Mouse (Mus musculus): Measurements from ENCODE around the gene Dennd1b. TPM values are rescaled to one million over a fixed set of nuclear protein-coding genes. Genes with fewer than 3 reads are reported as not detected.

Gene Dennd1b
- total and polyA plus RNA-seq, 3 experiments: 8.0 to 8.9 (median 8.0) TPM

DNA sequence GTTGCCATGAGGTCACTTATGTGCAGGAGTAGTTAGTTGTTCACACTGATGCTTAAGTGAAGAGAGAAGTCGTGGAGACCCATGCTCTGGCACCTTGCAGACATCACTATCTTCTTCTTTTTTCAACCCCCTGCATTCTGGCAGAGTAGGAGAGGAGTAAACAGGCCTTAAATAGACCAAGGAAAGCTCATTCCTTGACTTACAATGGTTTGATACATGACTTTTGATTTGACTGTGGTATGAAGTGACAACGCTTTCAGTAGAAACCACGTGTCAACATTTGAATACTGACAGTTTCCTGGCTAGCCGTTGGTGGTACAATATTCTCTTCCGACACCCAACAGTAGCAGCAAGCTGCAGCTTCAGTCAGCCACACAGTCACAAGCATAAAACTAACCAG lies 8.3 kb upstream of the Dennd1b start:
- Histone ChIP-seq H3K4me2 (ENCODE audit: insufficient read depth, low read depth, poor library complexity, severe bottlenecking) (no peak overlapping the region), H3K9me3 (replicated peaks; ENCODE audit: low read length) (no peaks in the 10 kb centered on the region), H3K27ac (ENCODE audit: insufficient read depth, low read depth) (no peak overlapping the region), H3K4me1 (ENCODE audit: control insufficient read depth in 1 of 2, insufficient read depth in 2 of 2) (peaks cover 7 to 24% of the 10 kb centered on the region in 2 experiments), H3K36me3 (replicated peaks in 1 of 2; ENCODE audit: control insufficient read depth in 1 of 2, insufficient read depth in 1 of 2, low read length in 1 of 2) (no peaks in the 10 kb centered on the region), H3K9ac (ENCODE audit: insufficient read depth, low read depth) (no peak overlapping the region), H3K79me2 (replicated peaks; ENCODE audit: control insufficient read depth, extremely low read depth, insufficient read depth, poor library complexity, severe bottlenecking) (no peaks in the 10 kb centered on the region), H3K27me3 (replicated peaks) (no peaks in the 10 kb centered on the region), H3K4me3 (replicated peaks in 1 of 3; ENCODE audit: low read depth in 2 of 3, low read length in 2 of 3, poor library complexity in 1 of 3) (no peak overlapping the region)
- in situ Hi-C loops (cut with MboI; ENCODE audit: low pct_ligation_motif_present, low pct_unique_long_range_greater_than_20kb, low sequenced_read_pairs) (no loop called here), dilution Hi-C loops (cut with MboI; ENCODE audit: extremely low pct_ligation_motif_present, extremely low pct_unique_long_range_greater_than_20kb, low sequenced_read_pairs) (no loop called here)
- peak; percentile 53; the same call in 1 of the 2 replicates for TF ChIP-seq MAX (IDR thresholded peaks at IDR 0.05; ENCODE audit: low read length)
- no peak for TF ChIP-seq TBP (conservative IDR thresholded peaks at IDR 0.05; ENCODE audit: low read depth, low read length)
- no peak for TF ChIP-seq CHD2 (IDR thresholded peaks at IDR 0.05; ENCODE audit: low read length)
- TF ChIP-seq IRF4 (IDR thresholded peaks at IDR 0.05; ENCODE audit: low read depth, low read length): no peak
- no peak for TF ChIP-seq JUN (IDR thresholded peaks at IDR 0.05; ENCODE audit: insufficient read depth, low read depth, low read length)
- TF ChIP-seq USF1 (IDR thresholded peaks at IDR 0.05; ENCODE audit: low read depth, low read length): no peak
- no peak for TF ChIP-seq NELFE (IDR thresholded peaks at IDR 0.05; ENCODE audit: low read depth, low read length)
- TF ChIP-seq MYC (IDR thresholded peaks at IDR 0.05; ENCODE audit: low read depth, low read length): no peak
- DNase-seq (ENCODE audit: extremely low read depth): no peak

- no peak for DNase-seq (ENCODE audit: extremely low read depth)
- no peak overlapping the region for H3K4me3 ChIP-seq (replicated peaks in 1 of 3; ENCODE audit: low read depth in 2 of 3, low read length in 2 of 3, poor library complexity in 1 of 3)
- no peaks in the 10 kb centered on the region for H3K27me3 ChIP-seq (replicated peaks)
- no peak for TF ChIP-seq JUND (conservative IDR thresholded peaks at IDR 0.05; ENCODE audit: low read depth, low read length)
- TF ChIP-seq CTCF (conservative IDR thresholded peaks at IDR 0.05 in 1 of 2, IDR thresholded peaks at IDR 0.05 in 1 of 2; ENCODE audit: low read depth in 2 of 2, low read length in 2 of 2): no peak
- no peak for TF ChIP-seq NRF1 (IDR thresholded peaks at IDR 0.05; ENCODE audit: low read depth, low read length)
- TF ChIP-seq UBTF (IDR thresholded peaks at IDR 0.05; ENCODE audit: low read depth, low read length): no peak
- TF ChIP-seq RAD21 (IDR thresholded peaks at IDR 0.05; ENCODE audit: low read depth, low read length): no peak
- TF ChIP-seq BHLHE40 (IDR thresholded peaks at IDR 0.05; ENCODE audit: low read depth, low read length): no peak
- TF ChIP-seq GABPA (IDR thresholded peaks at IDR 0.05; ENCODE audit: insufficient replicate concordance, low read depth, low read length): no peak
- TF ChIP-seq HCFC1 (IDR thresholded peaks at IDR 0.05; ENCODE audit: low read depth, low read length): no peak
- no peak for TF ChIP-seq EP300 (IDR thresholded peaks at IDR 0.05; ENCODE audit: low read length)
- TF ChIP-seq MAX (IDR thresholded peaks at IDR 0.05; ENCODE audit: low read length): no peak
- no peak for TF ChIP-seq IRF4 (IDR thresholded peaks at IDR 0.05; ENCODE audit: low read depth, low read length)
- no peak for TF ChIP-seq ZMIZ1 (IDR thresholded peaks at IDR 0.05; ENCODE audit: low read depth, low read length)
- TF ChIP-seq MYC (IDR thresholded peaks at IDR 0.05; ENCODE audit: low read depth, low read length): no peak
- TF ChIP-seq KAT2A (IDR thresholded peaks at IDR 0.05; ENCODE audit: insufficient replicate concordance, low read length): no peak
- TF ChIP-seq ZKSCAN1 (IDR thresholded peaks at IDR 0.05; ENCODE audit: borderline replicate concordance, low read depth, low read length): no peak
- no peak for TF ChIP-seq USF1 (IDR thresholded peaks at IDR 0.05; ENCODE audit: low read depth, low read length)
- no peak for TF ChIP-seq USF2 (conservative IDR thresholded peaks at IDR 0.05; ENCODE audit: low read depth, low read length)
- TF ChIP-seq ZNF384 (IDR thresholded peaks at IDR 0.05; ENCODE audit: low read depth, low read length): no peak
- no peaks in the 10 kb centered on the region for H3K79me2 ChIP-seq (replicated peaks; ENCODE audit: control insufficient read depth, extremely low read depth, insufficient read depth, poor library complexity, severe bottlenecking)
- in situ Hi-C loops (cut with MboI; ENCODE audit: low pct_ligation_motif_present, low pct_unique_long_range_greater_than_20kb, low sequenced_read_pairs) (no loop called here), dilution Hi-C loops (cut with MboI; ENCODE audit: extremely low pct_ligation_motif_present, extremely low pct_unique_long_range_greater_than_20kb, low sequenced_read_pairs) (no loop called here)
- no peak overlapping the region for H3K9ac ChIP-seq (ENCODE audit: insufficient read depth, low read depth)
- no peaks in the 10 kb centered on the region for H3K36me3 ChIP-seq (replicated peaks in 1 of 2; ENCODE audit: control insufficient read depth in 1 of 2, insufficient read depth in 1 of 2, low read length in 1 of 2)
- H3K9me3 ChIP-seq (replicated peaks; ENCODE audit: low read length): no peaks in the 10 kb centered on the region
- H3K27ac ChIP-seq (ENCODE audit: insufficient read depth, low read depth): no peak overlapping the region
- no peak overlapping the region for H3K4me2 ChIP-seq (ENCODE audit: insufficient read depth, low read depth, poor library complexity, severe bottlenecking)
- H3K4me1 ChIP-seq (ENCODE audit: control insufficient read depth in 1 of 2, insufficient read depth in 2 of 2): peaks cover 7 to 24% of the 10 kb centered on the region in 2 experiments
Measured at GRCm38 (mm10) chr1:138955455-138955854, 7.8 kb upstream of the Dennd1b start.
